Mouse (Mus musculus) kidney, adult 11 months (tissue): Measurements from ENCODE around the gene Serpind1.

Experiments used
- DNase-seq: peaks from one replicate; pipeline ENCODE4 v3.0.0; 2022

Gene Serpind1

DNA sequence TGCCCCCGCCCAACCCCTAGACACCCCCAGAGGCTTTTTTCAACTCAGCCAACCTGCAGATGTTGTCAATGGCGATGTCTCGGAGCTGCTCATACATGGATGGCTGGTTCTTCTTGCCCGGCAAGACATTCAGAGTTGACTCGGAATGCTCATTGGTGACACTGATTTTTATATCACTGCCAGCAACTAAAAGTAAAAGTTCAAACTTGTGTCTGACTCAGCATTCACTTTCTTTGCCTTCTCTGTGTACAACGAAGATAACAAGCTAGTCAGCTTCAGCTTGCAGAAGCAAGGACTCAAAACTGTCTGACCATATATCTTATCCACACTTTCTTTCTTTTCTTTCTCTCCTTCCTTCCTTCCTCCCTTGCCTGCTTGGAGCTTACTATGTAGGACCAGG lies 24.9 kb downstream of the Serpind1 start:
- DNase-seq, result no peak

DNA sequence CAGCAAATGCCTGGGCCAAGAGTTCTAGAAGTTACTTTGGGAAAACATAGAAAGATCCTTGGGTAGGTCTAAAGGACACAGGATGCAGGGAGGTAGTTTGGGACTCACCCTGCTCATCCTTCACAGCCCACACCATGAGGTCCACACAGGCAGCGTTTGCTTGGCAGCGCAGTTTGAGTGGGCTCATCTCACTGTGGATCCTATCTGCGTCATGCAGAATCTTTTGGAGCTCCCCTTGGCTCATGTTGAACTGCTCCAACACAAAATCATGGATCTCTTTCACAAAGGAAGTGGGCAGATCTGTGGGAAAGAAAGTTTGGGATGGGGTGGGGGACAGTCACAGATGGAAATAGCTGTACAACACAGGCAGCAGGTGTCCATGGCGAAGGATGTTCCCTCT lies 27.6 kb downstream of the Serpind1 start:
- no peak for DNase-seq

DNA sequence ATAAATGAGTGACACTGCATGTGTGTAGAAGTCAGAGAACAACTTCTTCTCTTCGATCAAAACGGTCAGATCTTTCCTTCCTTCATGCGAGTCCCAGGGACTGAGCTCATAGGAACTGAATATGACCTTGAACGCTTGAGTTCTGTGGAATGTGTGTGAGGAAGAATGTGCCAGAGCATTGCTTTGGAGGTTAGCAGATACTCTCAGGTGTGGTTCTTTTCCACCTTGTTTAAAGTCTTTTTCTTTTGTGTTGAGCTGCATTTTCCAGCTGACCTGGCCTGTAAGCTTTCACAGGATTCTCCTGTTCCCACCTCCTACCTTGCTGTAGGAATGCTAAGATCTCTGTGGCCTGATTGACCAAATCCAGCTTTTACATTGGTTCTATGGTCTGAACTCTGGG lies 51.1 kb downstream of the Serpind1 start:
- no peak for DNase-seq

DNA sequence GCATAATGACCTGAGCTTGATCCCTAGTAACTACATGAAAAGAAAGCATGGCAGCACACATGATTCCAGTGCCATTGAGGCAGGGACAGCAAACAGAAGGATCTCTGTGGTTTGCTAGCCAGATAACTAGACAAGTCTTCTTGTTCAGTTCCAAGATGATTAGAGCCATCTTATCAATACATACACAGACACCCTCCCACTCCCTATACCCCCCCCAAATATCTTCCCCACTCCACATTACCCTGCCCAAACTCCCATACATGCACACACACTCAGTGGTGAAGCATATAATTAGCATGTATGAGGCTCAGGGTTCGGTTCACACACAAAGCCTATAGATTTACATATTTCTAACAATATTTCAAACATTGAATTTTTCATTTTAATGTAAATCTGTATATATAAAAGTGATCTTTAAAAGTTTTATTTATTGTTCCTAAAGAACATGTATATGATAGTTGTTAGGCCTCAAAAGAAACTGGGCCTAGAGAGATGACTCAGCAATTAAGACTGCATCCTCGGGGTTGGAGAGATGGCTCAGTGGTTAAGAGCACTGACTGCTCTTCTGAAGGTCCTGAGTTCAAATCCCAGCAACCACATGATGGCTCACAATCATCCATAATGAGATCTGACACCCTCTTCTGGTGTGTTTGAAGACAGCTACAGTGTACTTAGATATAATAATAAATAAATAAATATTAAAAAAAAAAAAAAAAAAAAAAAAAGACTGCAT lies 52.6 kb downstream of the Serpind1 start:
- DNase-seq, result no peak

DNA sequence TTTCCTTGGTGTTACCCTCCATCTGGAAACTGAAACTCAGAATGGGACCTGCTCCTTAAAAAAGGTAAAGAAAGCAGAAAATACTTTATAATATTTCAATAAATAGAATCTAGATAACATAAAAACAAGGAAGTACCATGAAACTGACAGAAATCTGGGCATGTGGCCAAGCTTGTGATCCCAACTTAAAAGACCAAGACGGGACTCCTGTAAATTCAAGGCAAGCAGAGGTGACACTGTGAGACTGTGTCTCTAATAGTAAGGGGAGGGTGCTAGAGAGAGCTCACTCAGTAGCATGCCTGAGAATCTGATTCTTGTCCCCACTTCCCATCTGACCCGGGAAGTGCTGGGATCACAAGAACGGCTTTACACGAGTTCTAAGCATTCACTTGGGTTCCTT lies 61.6 kb downstream of the Serpind1 start:
- DNase-seq, result no peak
